Mouse (Mus musculus) CH12.LX (cell line): ENCODE measurements at regions not wholly inside any gene's neighbourhood (a gene's known extent, or its start where the extent isn't known, plus 50 kb on each side); places are given as distances from the start of the nearest gene placed in this dataset.

ENCODE experiments used
- DNase-seq: peaks from one replicate; pipeline ENCODE4 v3.0.0-alpha.2; 2013; ENCODE audit errors: extremely low read depth
- H3K27ac ChIP-seq: 2 replicates; pipeline ENCODE4 v1.5.1; 2012; ENCODE audit warnings: low read depth, mild to moderate bottlenecking, control low read depth, moderate library complexity; ENCODE audit not compliant: insufficient read depth
- H3K27me3 ChIP-seq: replicated peaks from 2 replicates; pipeline ENCODE3; 2012; ENCODE audit warnings: inconsistent platforms
- H3K36me3 ChIP-seq, 2 experiments: replicated peaks in 1 of 2; 2 replicates each; pipeline versions ENCODE3 to v1.6.1; 2012; ENCODE audit warnings: inconsistent platforms in 1 of 2, low read length in 1 of 2, mild to moderate bottlenecking in 1 of 2, mixed read lengths in 1 of 2, moderate library complexity in 1 of 2; ENCODE audit not compliant: control insufficient read depth in 1 of 2, insufficient read depth in 1 of 2
- H3K4me1 ChIP-seq, 2 experiments: 2 replicates each; pipeline ENCODE4 v1.6.1; 2012; ENCODE audit warnings: inconsistent platforms in 1 of 2, moderate library complexity in 1 of 2; ENCODE audit not compliant: insufficient read depth in 2 of 2, control insufficient read depth in 1 of 2
- H3K4me2 ChIP-seq: 2 replicates; pipeline ENCODE4 v1.6.1; 2012; ENCODE audit warnings: low read depth, mild to moderate bottlenecking, control low read depth; ENCODE audit not compliant: poor library complexity, insufficient read depth, severe bottlenecking
- H3K4me3 ChIP-seq, 3 experiments: fragments of 150-350 bp in 1 of 3; sonication (generic) in 1 of 3; replicated peaks in 1 of 3; 2 replicates each; pipeline versions ENCODE3 to v1.5.1; 2011 to 2012; ENCODE audit warnings: low read depth in 2 of 3, low read length in 2 of 3, mild to moderate bottlenecking in 2 of 3, moderate library complexity in 2 of 3, control low read depth in 1 of 3, improper control_type of control experiment in 1 of 3, inconsistent platforms in 1 of 3, mixed read lengths in 1 of 3; ENCODE audit not compliant: poor library complexity in 1 of 3
- H3K79me2 ChIP-seq: replicated peaks from 2 replicates; pipeline ENCODE4 v1.6.1; 2012; ENCODE audit warnings: mild to moderate bottlenecking, moderate library complexity; ENCODE audit not compliant: control insufficient read depth, poor library complexity, insufficient read depth, severe bottlenecking; ENCODE audit errors: extremely low read depth
- H3K9ac ChIP-seq: 2 replicates; pipeline ENCODE4 v1.6.1; 2012; ENCODE audit warnings: low read depth, mild to moderate bottlenecking, control low read depth, moderate library complexity; ENCODE audit not compliant: insufficient read depth
- H3K9me3 ChIP-seq: replicated peaks from 2 replicates; pipeline ENCODE3; 2012; ENCODE audit warnings: low read length, inconsistent platforms, mixed read lengths
- BHLHE40 ChIP-seq: IDR thresholded peaks from 2 replicates; pipeline ENCODE4 v1.6.1; 2011; ENCODE audit warnings: mild to moderate bottlenecking, low read depth, low read length, improper control_type of control experiment
- CHD2 ChIP-seq: IDR thresholded peaks from 2 replicates; pipeline ENCODE4 v1.6.1; 2011; ENCODE audit warnings: low read length, improper control_type of control experiment
- E2F4 ChIP-seq: IDR thresholded peaks from 2 replicates; pipeline ENCODE4 v1.6.1; 2011; ENCODE audit warnings: low read depth, low read length, improper control_type of control experiment; ENCODE audit not compliant: insufficient replicate concordance
- ELF1 ChIP-seq: IDR thresholded peaks from 2 replicates; pipeline ENCODE4 v1.6.1; 2014; ENCODE audit warnings: low read depth, mild to moderate bottlenecking, inconsistent platforms, low read length, improper control_type of control experiment
- IRF4 ChIP-seq: IDR thresholded peaks from 2 replicates; pipeline ENCODE4 v1.6.1; 2014; ENCODE audit warnings: low read depth, mild to moderate bottlenecking, inconsistent platforms, low read length, improper control_type of control experiment
- JUN ChIP-seq: IDR thresholded peaks from 2 replicates; pipeline ENCODE4 v1.6.1; 2011; ENCODE audit warnings: low read depth, mild to moderate bottlenecking, low read length, improper control_type of control experiment, moderate library complexity; ENCODE audit not compliant: insufficient read depth
- JUND ChIP-seq: conservative IDR thresholded peaks from 2 replicates; pipeline ENCODE4 v1.6.1; 2011; ENCODE audit warnings: low read depth, low read length, improper control_type of control experiment
- KAT2A ChIP-seq: IDR thresholded peaks from 2 replicates; pipeline ENCODE4 v1.6.1; 2012; ENCODE audit warnings: low read length, improper control_type of control experiment, inconsistent platforms; ENCODE audit not compliant: insufficient replicate concordance
- MAZ ChIP-seq: IDR thresholded peaks from 2 replicates; pipeline ENCODE4 v1.6.1; 2012; ENCODE audit warnings: low read depth, mild to moderate bottlenecking, inconsistent platforms, low read length, improper control_type of control experiment, moderate library complexity
- MEF2A ChIP-seq: IDR thresholded peaks from 2 replicates; pipeline ENCODE4 v1.6.1; 2014; ENCODE audit warnings: low read depth, mild to moderate bottlenecking, inconsistent platforms, low read length, improper control_type of control experiment, borderline replicate concordance
- MXI1 ChIP-seq: IDR thresholded peaks from 2 replicates; pipeline ENCODE4 v1.6.1; 2011; ENCODE audit warnings: mild to moderate bottlenecking, low read depth, low read length, improper control_type of control experiment
- MYC ChIP-seq: IDR thresholded peaks from 2 replicates; pipeline ENCODE4 v1.6.1; 2011; ENCODE audit warnings: low read depth, mild to moderate bottlenecking, improper control_type of control experiment, low read length
- NELFE ChIP-seq: IDR thresholded peaks from 2 replicates; pipeline ENCODE4 v1.6.1; 2011; ENCODE audit warnings: low read depth, low read length, improper control_type of control experiment
- NRF1 ChIP-seq: IDR thresholded peaks from 2 replicates; pipeline ENCODE4 v1.6.1; 2014; ENCODE audit warnings: low read depth, mild to moderate bottlenecking, inconsistent platforms, low read length, improper control_type of control experiment, moderate library complexity
- POLR2A ChIP-seq: IDR thresholded peaks from 2 replicates; pipeline ENCODE4 v1.6.1; 2011; ENCODE audit warnings: low read depth, mild to moderate bottlenecking, improper control_type of control experiment, low read length
- RCOR1 ChIP-seq: conservative IDR thresholded peaks from 2 replicates; pipeline ENCODE4 v1.6.1; 2012; ENCODE audit warnings: low read depth, mild to moderate bottlenecking, inconsistent platforms, low read length, improper control_type of control experiment
- SMC3 ChIP-seq: IDR thresholded peaks from 2 replicates; pipeline ENCODE4 v1.6.1; 2011; ENCODE audit warnings: low read depth, low read length, improper control_type of control experiment
- USF1 ChIP-seq: IDR thresholded peaks from 2 replicates; pipeline ENCODE4 v1.6.1; 2014; ENCODE audit warnings: low read depth, mild to moderate bottlenecking, inconsistent platforms, low read length, improper control_type of control experiment
- USF2 ChIP-seq: conservative IDR thresholded peaks from 2 replicates; pipeline ENCODE4 v1.6.1; 2011; ENCODE audit warnings: low read depth, low read length, improper control_type of control experiment
- ZC3H11A ChIP-seq: IDR thresholded peaks from 2 replicates; pipeline ENCODE4 v1.6.1; 2012; ENCODE audit warnings: low read depth, mild to moderate bottlenecking, inconsistent platforms, low read length, improper control_type of control experiment
- ZKSCAN1 ChIP-seq: IDR thresholded peaks from 2 replicates; pipeline ENCODE4 v1.6.1; 2012; ENCODE audit warnings: low read depth, inconsistent platforms, low read length, improper control_type of control experiment, borderline replicate concordance
- dilution Hi-C: fragments of 300-500 bp; cut with MboI; formaldehyde crosslinking; loops from 2 replicates; pipeline ENCODE4 v1.14.3; 2020; ENCODE audit warnings: low sequenced_read_pairs; ENCODE audit not compliant: extremely low pct_unique_long_range_greater_than_20kb, extremely low pct_ligation_motif_present
- in situ Hi-C: fragments of 300-500 bp; cut with MboI; formaldehyde crosslinking; loops from 3 replicates; pipeline ENCODE4 v1.14.3; 2019; ENCODE audit warnings: low sequenced_read_pairs, low pct_ligation_motif_present, low pct_unique_long_range_greater_than_20kb, mixed read lengths

DNA sequence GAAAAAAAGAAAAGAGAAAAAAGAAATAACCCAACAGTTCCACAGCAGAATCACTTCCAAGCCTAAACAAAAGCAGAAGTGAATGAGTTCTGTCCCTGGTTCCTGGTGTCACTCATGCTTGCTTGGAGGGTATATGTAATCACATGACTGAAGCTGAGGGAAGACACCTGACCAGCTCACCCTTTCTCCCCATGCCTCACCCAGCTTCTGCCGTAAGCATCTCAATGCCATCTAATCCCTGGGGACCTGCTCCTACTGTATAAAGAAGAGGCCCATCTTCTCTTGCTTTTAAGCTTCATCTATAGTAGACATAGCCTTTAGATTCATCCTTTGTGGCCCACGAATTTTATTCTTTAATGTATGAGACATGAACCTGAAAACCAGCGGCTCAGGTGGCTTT lies 235.5 kb downstream of the Cog6 start:
- in situ Hi-C loops (no loop called here), dilution Hi-C loops (no loop called here)
- TF ChIP-seq JUND, result no peak

GRCm38 (mm10) chr3:52780356-52780755 lies 236.7 kb downstream of the Cog6 start:
- no peaks in the 10 kb centered on the region for H3K9me3 ChIP-seq
- TF ChIP-seq MXI1, result no peak
- H3K79me2 ChIP-seq, result no peaks in the 10 kb centered on the region
- no peak overlapping the region for H3K27ac ChIP-seq
- DNase-seq, result no peak
- in situ Hi-C loops (no loop called here), dilution Hi-C loops (no loop called here)
- H3K36me3 ChIP-seq, result no peaks in the 10 kb centered on the region
- no peaks in the 10 kb centered on the region for H3K27me3 ChIP-seq
- H3K4me1 ChIP-seq, result peaks cover 0 to 22% of the 10 kb centered on the region in 2 experiments; a peak in 2 of 4 replicates
- no peak overlapping the region for H3K9ac ChIP-seq
- no peak overlapping the region for H3K4me2 ChIP-seq
- no peak overlapping the region for H3K4me3 ChIP-seq

More for the DNA sequence above, 235.5 kb downstream of the Cog6 start:
- Histone ChIP-seq H3K27me3 (no peaks in the 10 kb centered on the region), H3K9me3 (no peaks in the 10 kb centered on the region), H3K4me2 (no peak overlapping the region), H3K79me2 (no peaks in the 10 kb centered on the region), H3K4me3 (no peak overlapping the region), H3K9ac (no peak overlapping the region), H3K36me3 (no peaks in the 10 kb centered on the region), H3K27ac (no peak overlapping the region), H3K4me1 (peaks cover 0 to 22% of the 10 kb centered on the region in 2 experiments; a peak in 2 of 4 replicates)
- peak; percentile 3 for DNase-seq

DNA sequence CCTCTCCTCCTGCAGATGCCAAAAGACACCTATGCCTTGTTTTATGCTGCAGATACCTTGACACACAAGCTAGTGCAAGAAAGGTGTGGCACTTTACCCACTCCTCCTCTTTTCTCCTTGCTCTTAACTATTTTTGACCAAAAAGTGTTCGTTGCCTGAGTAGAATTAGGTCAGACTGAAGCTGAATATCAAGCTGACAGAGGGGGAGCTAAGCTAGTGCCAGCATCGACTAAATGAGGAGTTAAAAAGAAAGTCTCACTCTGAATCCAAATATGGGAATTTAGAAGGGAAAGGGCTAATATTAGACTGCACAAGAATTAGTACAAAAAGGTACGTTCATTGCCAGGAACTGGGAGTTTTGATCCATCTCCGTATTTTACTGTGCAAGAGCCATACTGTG lies 241.2 kb downstream of the Cog6 start:
- H3K4me1 ChIP-seq, result no peaks in the 10 kb centered on the region
- H3K79me2 ChIP-seq, result no peaks in the 10 kb centered on the region
- TF ChIP-seq SMC3 (no peak), MYC (no peak), ZKSCAN1 (no peak), CHD2 (no peak), NELFE (no peak), KAT2A (no peak), POLR2A (no peak), E2F4 (no peak), RCOR1 (no peak), ZC3H11A (no peak), MEF2A (no peak), NRF1 (no peak), ELF1 (no peak), BHLHE40 (no peak), JUN (no peak), IRF4 (no peak), USF2 (no peak), MAZ (no peak), JUND (no peak), USF1 (no peak)
- no peak overlapping the region for H3K9ac ChIP-seq
- H3K27me3 ChIP-seq, result no peaks in the 10 kb centered on the region
- no peak overlapping the region for H3K27ac ChIP-seq
- in situ Hi-C loops (no loop called here), dilution Hi-C loops (no loop called here)
- no peak for DNase-seq
- H3K4me3 ChIP-seq, result no peak overlapping the region
- H3K36me3 ChIP-seq, result no peaks in the 10 kb centered on the region
- H3K4me2 ChIP-seq, result no peak overlapping the region
- H3K9me3 ChIP-seq, result no peaks in the 10 kb centered on the region
